Mouse (Mus musculus) heart, postnatal 4 days (tissue): Measurements from ENCODE around the gene Olfr112. TPM values are rescaled to one million over a fixed set of nuclear protein-coding genes. Genes with fewer than 3 reads are reported as not detected.
"Not testable (repeated sequence)": the region's sequence is repeated elsewhere in the genome, so short reads cannot be mapped to it uniquely, and the experiment has no call there.

Source experiments
- DNase-seq: peaks from one replicate; pipeline ENCODE4 v3.0.0; 2021
- total RNA-seq, 2 experiments: library from RNA; stranded (reverse); gene quantifications; 2 replicates each; pipeline ENCODE4 v1.2.3; 2021

Olfr112 gene
- total RNA-seq, result not detected

DNA sequence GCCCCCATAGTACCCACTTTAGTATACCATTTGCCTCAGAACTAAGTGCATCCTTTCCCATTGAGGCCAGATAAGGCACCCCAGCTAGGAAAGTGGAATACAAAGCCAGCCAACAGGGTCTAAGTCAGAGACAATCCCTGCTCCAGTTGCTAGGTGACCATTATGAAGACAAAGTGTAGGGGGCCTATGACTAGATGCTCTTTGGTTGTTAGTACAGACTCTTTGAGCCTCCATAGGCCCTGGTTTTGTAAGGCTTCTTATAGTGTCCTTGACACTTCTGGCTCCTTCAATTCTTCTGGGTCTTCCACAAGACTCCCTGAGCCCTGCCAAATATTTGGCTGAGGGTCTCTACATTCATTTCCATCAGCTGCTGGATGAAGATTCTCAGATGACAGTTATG, at the start of gene Olfr112:
Olfr112 (minus strand) TSS at position 101 of the 400 bp plus-strand sequence.
- no peak for DNase-seq

DNA sequence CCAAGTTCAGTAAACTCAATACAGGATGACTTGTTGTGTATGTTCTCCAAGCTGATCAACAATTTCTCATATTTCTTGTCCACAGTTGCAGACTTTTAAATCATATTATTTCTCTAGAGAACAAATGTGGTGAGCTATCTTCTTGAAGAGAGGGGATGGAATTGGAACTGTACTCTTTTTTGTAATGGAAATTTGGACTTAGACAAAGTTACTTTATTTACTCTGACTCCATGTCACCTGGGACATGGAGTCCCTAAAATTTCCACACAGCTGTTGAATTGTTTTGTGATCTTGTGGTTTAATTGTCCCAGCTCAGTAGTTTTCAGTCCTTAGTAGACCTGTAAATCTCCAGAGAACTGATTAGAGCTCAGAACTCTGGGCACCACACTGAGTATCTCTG, 23.4 kb upstream of the Olfr112 start, which contains the start of gene Olfr114:
Olfr114 (minus strand) TSS at position 101 of the 400 bp plus-strand sequence.
- DNase-seq, result no peak

DNA sequence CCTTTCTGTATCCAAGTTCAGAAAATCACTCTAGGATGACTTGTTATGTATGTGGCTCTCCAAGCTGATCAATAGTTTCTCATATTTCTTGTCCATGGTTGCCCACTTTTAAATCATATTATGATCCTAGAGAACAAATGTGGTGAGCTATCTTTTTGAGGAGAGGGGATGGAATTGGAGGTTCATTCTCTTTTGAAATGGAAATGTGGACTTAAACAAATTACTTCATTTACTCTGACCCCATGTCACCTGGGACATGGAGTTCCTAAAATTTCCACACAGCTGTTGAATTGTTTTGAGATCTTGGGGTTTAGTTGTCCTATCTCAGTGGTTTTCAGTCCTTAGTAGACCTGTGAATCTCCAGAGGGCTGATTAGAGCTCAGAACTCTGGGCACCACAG, 8.3 kb upstream of the Olfr112 start, which contains the start of gene Olfr113:
Olfr113 (minus strand) TSS at position 101 of the 400 bp plus-strand sequence.
- no peak for DNase-seq

DNA sequence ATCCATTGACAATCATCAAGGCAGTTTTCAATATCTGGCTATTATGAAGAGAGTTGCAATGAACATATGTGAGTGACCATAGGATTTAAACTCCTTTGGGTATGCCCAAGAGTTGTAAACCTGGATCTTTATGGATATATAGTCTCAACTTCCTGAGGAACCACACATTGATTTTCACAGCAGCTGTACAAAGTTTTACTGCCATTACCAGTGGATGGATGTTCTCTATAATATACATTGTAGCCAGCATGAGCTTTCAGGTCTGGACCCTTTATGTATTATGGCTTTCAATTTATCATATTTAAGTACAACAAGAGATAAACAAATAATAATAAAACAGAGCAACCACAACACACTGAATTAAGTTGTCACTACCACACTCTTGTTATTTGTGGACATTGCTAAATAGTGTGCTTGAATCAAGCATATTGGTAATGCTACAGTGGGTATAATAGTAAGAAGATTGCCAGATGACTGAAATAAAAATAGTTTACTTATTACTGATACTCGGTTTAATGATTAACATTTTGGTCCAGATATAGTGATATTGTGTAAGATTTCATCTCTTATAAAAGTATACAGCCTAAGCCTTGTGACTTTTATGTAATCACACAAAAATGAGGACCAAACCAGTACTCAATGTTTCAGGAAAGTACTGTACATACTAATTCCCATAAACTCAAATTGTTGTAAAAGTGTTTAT, 10.2 kb downstream of the Olfr112 start:
- no peak for DNase-seq

DNA sequence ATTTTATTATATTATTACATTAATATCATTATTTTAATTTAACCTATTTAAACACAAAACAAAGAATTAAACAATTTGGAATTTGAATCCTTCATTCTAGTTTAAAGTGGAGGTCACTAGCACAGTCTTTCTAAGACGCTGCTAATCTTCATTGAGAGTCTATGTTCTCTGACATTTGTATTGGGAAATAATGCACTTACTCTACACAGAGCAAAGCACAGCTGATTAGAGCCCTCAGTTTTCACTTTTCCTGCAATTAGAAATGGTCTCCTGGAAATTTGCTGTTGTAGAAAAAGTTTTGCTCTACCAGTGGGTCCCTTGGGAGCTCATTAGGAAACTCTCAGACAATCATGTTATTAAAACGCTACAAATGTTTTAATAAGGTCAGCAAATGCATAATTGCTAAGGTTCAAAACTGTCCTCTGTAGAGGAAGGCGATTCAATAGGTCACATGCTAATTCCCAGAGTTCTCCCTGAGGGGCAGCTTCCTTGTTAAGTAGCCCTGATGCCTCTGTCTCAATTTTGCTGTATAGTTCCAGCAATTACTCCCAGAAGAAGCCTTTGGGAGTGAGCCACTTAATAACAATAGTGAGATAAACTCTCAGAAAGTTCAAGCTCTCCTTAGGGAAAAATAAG, 25.3 kb downstream of the Olfr112 start:
- DNase-seq, result no peak

DNA sequence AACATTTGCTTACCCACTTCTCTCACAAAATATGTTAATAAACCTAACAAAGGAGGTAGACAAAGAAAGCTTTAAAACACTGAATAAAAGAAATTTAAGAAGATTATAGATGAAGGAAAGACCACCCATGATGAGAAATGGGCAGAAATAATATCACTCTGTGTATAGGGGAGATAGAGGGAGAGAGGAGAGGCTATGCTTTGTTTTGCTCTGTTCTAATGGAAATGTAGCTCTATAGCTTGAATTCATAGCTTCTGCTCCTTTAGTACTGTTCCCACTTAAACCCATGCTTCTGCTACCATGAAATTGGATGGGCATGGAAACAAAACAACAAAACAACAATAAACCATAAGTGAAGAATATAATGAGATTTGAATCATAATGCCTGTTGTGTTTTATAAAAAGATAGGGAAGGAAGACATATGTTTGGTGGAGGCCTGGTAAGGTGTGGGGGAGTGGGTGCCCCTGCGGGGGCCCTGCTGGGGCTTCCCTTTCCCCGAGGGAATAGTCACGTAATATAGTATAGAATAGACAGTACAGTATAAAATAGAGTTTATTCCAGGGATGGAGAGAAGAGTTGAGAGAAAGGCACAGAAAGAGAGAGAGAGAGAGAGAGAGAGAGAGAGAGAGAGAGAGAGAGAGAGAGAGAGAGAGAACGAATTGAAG, 27.7 kb downstream of the Olfr112 start:
- no peak for DNase-seq

DNA sequence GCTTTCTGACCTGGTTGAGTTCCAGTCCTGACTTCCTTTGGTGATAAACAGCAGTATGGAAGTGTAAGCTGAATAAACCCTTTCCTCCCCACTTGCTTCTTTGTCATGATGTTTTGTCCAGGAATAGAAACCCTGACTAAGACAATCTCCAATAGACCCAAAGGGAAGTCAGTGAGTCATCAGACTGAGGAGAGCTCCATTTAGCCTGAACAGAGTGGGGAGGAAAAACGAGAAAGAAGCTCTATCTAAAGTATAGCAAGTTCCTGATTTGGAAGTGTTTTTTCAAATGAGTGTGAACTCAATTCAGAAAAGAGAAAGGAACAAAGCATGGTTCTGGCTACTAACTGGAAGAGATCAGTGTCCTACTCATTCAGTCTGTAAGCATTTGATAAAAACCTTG, 30.8 kb downstream of the Olfr112 start:
- not testable (repeated sequence) for DNase-seq

DNA sequence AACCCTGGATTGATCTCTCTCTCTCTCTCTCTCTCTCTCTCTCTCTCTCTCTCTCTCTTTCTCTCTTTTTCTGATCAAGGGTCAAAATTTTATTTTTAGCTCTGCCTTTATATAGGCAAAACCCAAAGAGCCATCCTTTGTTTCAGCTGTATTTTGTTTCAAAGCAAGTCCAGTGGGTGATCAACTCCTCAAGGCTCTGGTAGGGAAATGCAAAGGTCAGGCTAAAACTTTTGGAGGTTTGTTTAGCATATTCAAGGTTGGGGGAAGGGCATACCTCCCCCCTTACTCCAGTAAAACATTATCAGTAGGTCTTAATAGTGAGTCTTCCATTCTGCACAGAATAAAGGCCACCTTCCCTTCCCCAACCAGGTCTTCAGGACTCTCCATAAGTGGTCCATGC, 34.1 kb downstream of the Olfr112 start:
- DNase-seq, result no peak

DNA sequence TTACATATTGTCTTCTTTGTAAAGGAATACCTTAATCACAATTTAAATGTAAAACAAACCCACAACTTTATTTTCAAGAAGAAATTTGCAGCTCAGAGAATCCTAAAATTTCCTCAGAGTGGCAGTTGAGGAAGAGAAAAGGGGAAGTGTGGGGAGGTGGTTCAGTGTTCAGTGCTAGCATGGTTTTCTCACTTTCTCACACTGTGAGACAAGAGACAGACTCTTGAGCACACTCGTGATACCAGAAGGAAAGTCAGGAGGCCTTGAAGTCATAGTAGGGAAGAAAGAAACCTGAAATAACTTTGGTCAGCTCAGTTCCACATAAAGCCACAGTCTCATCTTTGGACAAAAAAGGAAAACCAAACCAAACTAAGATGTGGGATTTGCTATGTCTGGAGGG, 43.8 kb downstream of the Olfr112 start:
- not testable (repeated sequence) for DNase-seq

DNA sequence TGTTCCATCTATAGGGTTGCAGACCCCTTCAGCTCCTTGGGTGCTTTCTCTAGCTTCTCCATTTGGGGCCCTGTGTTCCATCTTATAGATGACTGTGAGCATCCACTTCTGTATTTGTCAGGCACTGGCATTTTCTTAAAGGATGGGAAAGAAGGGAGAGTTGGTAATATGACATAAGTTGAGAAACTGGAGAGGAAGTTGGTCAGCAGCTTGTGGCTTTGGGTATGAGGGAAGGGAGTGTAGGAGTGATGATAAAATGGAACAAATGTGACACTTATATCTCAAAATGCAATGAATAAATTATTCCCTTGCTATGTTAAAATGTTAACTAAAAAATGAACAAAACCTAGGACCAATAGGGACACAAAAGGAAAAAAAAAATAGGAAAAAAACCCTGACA, 44.6 kb downstream of the Olfr112 start:
- DNase-seq, result not testable (repeated sequence)

Other genes starting within 250 kb of the Olfr112 start
- not detected for gene Olfr103, start 229.8 kb downstream of the Olfr112 start, total RNA-seq
- gene Olfr104-ps, start 209.9 kb downstream of the Olfr112 start, total RNA-seq, result not detected
- gene Olfr105-ps, start 190.4 kb downstream of the Olfr112 start, total RNA-seq, result not detected
- gene Olfr106-ps, start 179.1 kb downstream of the Olfr112 start, total RNA-seq, result not detected
- gene Olfr107, start 170.2 kb downstream of the Olfr112 start, total RNA-seq, result not detected
- not detected for gene Olfr108, start 124.0 kb downstream of the Olfr112 start, total RNA-seq
- gene Olfr109, start 110.5 kb downstream of the Olfr112 start, total RNA-seq, result not detected
- gene H2-M2, start 85.9 kb downstream of the Olfr112 start, total RNA-seq, result not detected
- not detected for gene Olfr110, start 77.0 kb downstream of the Olfr112 start, total RNA-seq
- not detected for gene Olfr111, start 61.4 kb downstream of the Olfr112 start, total RNA-seq
- not detected for gene Olfr113, start 8.2 kb upstream of the Olfr112 start, total RNA-seq
- gene Olfr114, start 23.3 kb upstream of the Olfr112 start, total RNA-seq, result not detected
- gene Olfr115, start 57.7 kb upstream of the Olfr112 start, total RNA-seq, result not detected
- not detected for gene Olfr116, start 57.7 kb upstream of the Olfr112 start, total RNA-seq
- gene Olfr117, start 94.3 kb upstream of the Olfr112 start, total RNA-seq, result not detected
- gene Olfr118, start 97.5 kb upstream of the Olfr112 start, total RNA-seq, result not detected
- gene Olfr119, start 127.1 kb upstream of the Olfr112 start, total RNA-seq, result not detected
- not detected for gene Olfr120, start 152.4 kb upstream of the Olfr112 start, total RNA-seq
- gene Olfr121, start 179.4 kb upstream of the Olfr112 start, total RNA-seq, result not detected
- gene Olfr122, start 199.2 kb upstream of the Olfr112 start, total RNA-seq, result not detected
- not detected for gene Olfr123, start 224.1 kb upstream of the Olfr112 start, total RNA-seq
- gene Olfr124, start 230.4 kb upstream of the Olfr112 start, total RNA-seq, result not detected